Mouse (Mus musculus): ENCODE results near the gene Klhl42.

GRCm38 (mm10) chr6:147151069-147151468 lies 59.9 kb downstream of the Klhl42 start:
- TF ChIP-seq POLR2A (IDR thresholded peaks at IDR 0.05; ENCODE audit: low read depth, low read length) (no peak), CTCF (IDR thresholded peaks at IDR 0.05; ENCODE audit: extremely low read depth, insufficient read length, insufficient replicate concordance, low read depth, low read length) (no peak)
